Mouse (Mus musculus) retina, adult 2 months (tissue): ENCODE measurements around the gene Tmem87b.

Experiments
- DNase-seq: peaks from one replicate; pipeline ENCODE4 v3.0.0-alpha.2; 2012; ENCODE audit warnings: low read depth, low spot score

The Tmem87b gene

DNA sequence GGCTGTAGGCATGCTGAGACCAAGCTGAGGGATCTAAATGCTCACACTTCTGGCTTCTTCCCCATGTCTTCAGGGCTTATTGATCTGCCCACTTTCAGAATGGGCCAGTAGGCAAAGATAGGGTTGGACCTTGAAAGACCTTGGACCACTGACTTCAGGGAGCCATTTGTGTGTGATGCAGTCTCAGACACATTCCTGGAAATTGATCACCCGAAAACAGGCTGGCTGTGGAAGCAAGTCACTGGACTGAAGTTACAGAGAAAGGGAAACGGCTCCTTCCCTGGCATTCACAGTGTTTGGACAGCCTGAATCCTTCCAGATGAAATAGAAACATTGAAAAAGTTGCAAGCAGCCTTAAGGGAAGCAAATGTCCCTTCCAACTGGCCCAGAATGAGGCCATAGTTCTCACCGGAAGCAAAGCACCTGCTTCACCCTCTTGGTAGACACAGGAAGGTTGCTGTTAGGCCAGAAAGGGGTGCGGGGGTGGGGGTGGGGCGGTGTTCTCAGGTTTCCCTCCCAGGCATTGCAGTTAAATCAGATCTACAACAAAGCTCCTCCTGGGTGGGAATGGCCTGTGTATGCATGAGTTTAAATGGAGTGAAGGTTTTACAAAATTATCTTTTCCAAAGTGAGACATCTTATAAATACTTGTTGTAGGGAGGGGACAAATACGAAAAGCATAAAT lies 70.1 kb downstream of the Tmem87b start:
- no peak for DNase-seq

- no peak for DNase-seq
Measured at GRCm38 (mm10) chr2:128890661-128891335, 72.9 kb downstream of the Tmem87b start.

DNA sequence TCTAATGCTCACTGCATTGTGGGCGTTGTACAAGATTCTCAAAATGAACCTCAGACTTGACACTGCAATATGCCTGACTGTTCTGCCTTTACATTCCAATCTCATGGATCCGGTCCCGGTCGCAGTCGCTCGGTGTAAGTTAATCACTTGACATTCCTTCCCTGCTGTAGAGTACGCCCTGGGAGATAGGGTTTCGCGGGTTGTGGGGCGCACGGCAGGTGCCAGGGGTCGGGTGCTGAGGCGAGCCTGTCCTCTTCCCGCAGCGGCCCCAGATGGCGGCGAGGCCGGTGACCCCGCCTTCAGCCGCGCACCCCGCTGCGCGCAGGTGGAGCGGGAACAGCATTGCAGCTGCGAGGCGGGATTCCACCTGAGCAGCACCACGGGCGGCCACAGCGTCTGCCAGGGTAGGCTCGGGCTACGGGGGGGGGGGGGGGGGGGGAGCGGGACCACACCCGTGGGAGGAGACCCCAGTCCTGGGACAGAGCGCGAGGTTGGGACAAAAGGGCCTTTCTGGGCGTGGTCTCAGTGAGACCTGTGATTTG lies 74.3 kb downstream of the Tmem87b start:
- no peak for DNase-seq

DNA sequence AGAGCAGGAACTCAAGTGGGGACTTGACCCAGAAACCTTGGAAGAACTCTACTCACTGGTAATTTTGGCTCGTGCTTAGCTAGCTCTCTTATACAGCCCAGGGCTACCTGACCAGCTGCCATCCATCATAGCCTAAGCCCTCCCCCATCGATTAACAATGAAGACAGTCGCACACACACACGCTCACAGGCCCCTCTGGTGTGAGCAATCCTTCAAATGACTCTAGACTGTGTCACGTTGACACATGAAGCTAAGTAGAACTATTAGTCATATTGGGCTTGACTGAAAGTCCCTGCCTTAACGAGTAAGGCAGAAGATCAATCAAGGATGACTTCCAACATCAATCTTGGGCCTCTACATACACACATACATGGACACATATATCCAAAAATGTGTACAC lies 84.9 kb downstream of the Tmem87b start:
- no peak for DNase-seq

- no peak for DNase-seq
Measured at GRCm38 (mm10) chr2:128903661-128904060, 85.7 kb downstream of the Tmem87b start.
